Mouse (Mus musculus): ENCODE results near the gene Tusc2. TPM values are rescaled to one million over a fixed set of nuclear protein-coding genes. Genes with fewer than 3 reads are reported as not detected.

Gene Tusc2
- polyA plus RNA-seq, 1 experiment from 2014 or later = 52.7 TPM

DNA sequence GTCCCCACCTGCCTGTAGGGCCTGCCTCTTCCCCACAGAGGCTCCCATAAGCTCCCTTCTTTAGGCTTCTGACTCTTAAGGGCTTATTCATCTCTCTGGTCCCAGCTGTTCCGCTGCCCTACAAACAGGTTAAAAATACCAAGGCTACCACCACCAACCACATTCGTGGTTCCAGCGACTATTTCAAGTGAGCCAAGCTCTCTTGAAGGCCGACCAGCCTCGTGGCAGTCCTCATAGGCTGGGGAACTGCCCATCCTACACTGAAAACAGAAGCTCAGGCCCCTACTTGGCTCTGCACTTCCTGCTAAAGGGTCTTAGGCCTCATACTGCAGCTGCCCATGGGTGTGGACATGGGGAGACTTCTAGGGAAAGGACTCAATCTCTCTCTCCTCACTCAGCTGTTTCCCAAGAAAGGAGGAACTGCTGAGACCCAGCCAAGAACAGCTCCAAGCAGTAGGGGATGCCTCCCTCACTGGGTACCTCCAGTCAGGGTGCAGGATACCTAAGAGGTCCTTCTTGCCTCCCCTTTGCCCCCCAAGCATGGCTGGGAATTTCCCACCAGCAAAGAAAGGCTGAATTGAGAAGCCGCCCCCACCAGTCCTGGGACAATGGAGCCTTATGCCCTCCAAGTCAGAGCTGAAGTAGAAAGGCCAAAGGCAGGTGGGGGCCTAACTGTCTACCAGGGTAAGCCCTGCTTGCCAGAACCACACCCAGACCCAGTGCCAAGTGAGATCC lies 48.6 kb downstream of the Tusc2 start:
- Histone ChIP-seq H3K36me3 (peaks cover 32% of the 10 kb centered on the region), H3K9ac (peak overlapping the region; percentile 78), H3K27ac (peak overlapping the region; percentile 80), H3K4me1 (peaks cover 48% of the 10 kb centered on the region), H3K4me3 (peak overlapping the region; percentile 62), H3K9me3 (replicated peaks) (no peaks in the 10 kb centered on the region), H3K4me2 (peak overlapping the region; percentile 94), H3K27me3 (replicated peaks) (0 out of 2 replicates have a peak, but pooled peaks cover 12% of the 10 kb centered on the region)
- 35% methylated on average over 6 of the region's 6 CpGs for WGBS (ENCODE audit: insufficient replicate concordance)
- ATAC-seq = no peak

DNA sequence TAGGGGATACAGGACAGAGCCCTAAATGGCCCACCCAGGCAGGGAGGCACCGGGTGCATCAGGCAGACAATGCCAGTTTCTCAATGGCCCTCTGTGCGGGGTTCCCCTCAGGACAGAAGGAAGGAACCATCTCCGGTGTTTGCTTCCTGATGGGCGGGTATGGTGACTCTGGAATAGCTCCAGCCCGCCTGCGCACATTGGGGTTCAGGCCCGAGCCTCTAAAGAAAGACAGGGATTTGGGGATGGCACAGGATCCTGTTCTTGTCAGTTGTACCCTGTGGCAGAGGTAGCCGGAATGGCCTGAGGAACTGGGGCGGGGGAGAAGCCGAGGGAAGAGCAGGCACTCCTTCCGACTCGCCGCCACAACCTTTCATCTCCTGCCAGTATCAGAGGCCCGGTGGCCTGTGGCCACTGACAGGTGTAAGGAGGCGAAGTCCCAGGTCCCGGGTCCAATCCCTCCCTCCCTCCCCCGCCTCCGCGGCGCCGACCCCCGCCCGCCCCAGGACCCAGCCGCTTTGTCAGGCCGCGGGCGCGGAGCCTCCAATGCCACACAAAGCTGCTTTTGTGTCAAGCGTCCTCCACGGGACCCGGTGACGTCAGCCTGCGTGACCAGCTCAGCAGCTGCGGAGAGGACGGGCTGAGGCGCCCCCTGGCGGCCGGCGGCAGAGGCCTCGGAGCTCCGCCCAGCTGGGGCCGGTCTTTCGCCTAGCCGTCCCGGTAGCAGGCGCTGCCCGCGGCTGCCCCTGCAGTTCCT lies 49.3 kb downstream of the Tusc2 start:
- Histone ChIP-seq H3K36me3 (peaks cover 37% of the 10 kb centered on the region), H3K27ac (peak overlapping the region; percentile 80), H3K9me3 (replicated peaks) (no peaks in the 10 kb centered on the region), H3K4me3 (peak overlapping the region; percentile 62), H3K27me3 (replicated peaks) (0 out of 2 replicates have a peak, but pooled peaks cover 7% of the 10 kb centered on the region), H3K4me2 (peak overlapping the region; percentile 94), H3K9ac (peak overlapping the region; percentile 78), H3K4me1 (peaks cover 44% of the 10 kb centered on the region)
- 4% methylated on average over 47 of the region's 48 CpGs for WGBS (ENCODE audit: insufficient replicate concordance)
- peak; percentile 91 for ATAC-seq

DNA sequence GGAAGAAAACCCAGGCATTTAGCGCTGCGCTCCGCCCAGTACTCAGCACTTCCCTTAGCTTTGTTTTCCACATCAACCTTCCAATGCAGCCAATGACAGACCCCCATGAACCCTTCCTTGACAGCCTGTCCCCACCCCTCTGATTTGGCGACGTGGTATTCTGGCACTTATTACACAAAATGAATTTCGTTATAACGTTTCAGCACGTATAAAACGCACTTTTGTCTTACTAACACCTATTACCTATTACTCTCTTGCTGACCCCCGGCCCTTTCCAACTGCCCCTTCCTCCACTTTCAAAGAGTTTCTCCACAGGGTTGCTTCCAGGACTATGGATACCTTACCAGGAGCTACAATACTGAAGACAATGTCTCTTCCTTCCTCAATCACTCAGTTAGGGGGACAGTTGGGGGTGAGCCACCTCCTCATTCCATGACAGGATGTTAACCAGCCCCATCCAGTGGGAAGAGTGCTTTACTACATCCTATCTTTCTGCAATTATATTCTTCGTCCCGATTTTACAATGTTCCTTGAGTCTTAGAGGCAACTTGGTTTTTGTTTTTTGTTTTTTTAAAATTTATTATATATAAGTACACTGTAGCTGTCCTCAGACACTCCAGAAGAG lies 50.0 kb downstream of the Tusc2 start:
- Histone ChIP-seq H3K27ac (peak overlapping the region; percentile 80), H3K4me3 (peak overlapping the region; percentile 62), H3K27me3 (replicated peaks) (0 out of 2 replicates have a peak, but pooled peaks cover 7% of the 10 kb centered on the region), H3K4me1 (peaks cover 37% of the 10 kb centered on the region), H3K4me2 (peak overlapping the region; percentile 94), H3K36me3 (peaks cover 44% of the 10 kb centered on the region), H3K9me3 (replicated peaks) (no peaks in the 10 kb centered on the region), H3K9ac (peak overlapping the region; percentile 66)
- 11% methylated on average over 12 of the region's 12 CpGs for WGBS (ENCODE audit: insufficient replicate concordance)
- 0 out of 2 replicates have a peak, but pooled peaks have one; percentile 1 for ATAC-seq

DNA sequence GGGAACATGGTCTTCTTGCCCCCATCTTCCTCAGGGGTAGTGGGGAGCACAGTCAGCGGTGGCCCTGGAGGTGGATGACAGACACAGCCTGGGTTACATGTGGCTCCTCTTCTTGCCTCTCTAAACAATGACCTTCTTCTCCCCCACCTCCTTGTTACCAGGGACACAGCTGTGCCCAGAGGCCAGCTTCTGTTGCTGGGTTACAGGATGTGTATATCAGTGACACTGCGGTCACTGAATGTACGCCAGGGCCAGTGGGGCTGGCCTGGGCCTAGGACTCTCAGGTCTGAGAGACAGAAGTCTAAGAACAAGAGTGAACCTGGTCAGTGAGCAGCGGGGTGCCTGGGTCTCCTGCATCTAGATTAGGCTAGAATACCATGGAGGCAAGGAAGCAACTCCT lies 52.0 kb downstream of the Tusc2 start:
- no peak for ATAC-seq
- peaks cover 63% of the 10 kb centered on the region for H3K36me3 ChIP-seq
- H3K27ac ChIP-seq = no peak overlapping the region

More for the DNA sequence above, 52.0 kb downstream of the Tusc2 start:
- Histone ChIP-seq H3K9ac (no peak overlapping the region), H3K4me2 (no peak overlapping the region), H3K4me1 (peaks cover 43% of the 10 kb centered on the region), H3K27me3 (replicated peaks) (no peaks in the 10 kb centered on the region), H3K9me3 (replicated peaks) (no peaks in the 10 kb centered on the region), H3K4me3 (no peak overlapping the region)
- 86% methylated on average over 4 of the region's 4 CpGs for WGBS (ENCODE audit: insufficient replicate concordance)

Other genes with a start within 250 kb of the Tusc2 start
- gene Hemk1, start 224.9 kb upstream of the Tusc2 start, polyA plus RNA-seq (2016; fragmentation: Nextera tagmentation; extraction: Ambion mirVana) = 4.9 and 5.0 TPM in 2 replicates
- gene 6430571L13Rik, start 222.7 kb upstream of the Tusc2 start, polyA plus RNA-seq (2016; fragmentation: Nextera tagmentation; extraction: Ambion mirVana) = 0.06 and 0.10 TPM in 2 replicates
- gene Cacna2d2, start 163.6 kb upstream of the Tusc2 start, polyA plus RNA-seq (2016; fragmentation: Nextera tagmentation; extraction: Ambion mirVana) = 0.02 and 0.13 TPM in 2 replicates
- gene Tmem115, start 29.3 kb upstream of the Tusc2 start, polyA plus RNA-seq (2016; fragmentation: Nextera tagmentation; extraction: Ambion mirVana) = 25.9 and 26.4 TPM in 2 replicates
- gene Cyb561d2, start 21.1 kb upstream of the Tusc2 start, polyA plus RNA-seq (2016; fragmentation: Nextera tagmentation; extraction: Ambion mirVana) = 18.5 and 19.5 TPM in 2 replicates
- gene Nprl2, start 21.0 kb upstream of the Tusc2 start, polyA plus RNA-seq (2016; fragmentation: Nextera tagmentation; extraction: Ambion mirVana) = 15.3 and 16.0 TPM in 2 replicates
- not detected in 2 replicates for gene Zmynd10, start 16.0 kb upstream of the Tusc2 start, polyA plus RNA-seq (2016; fragmentation: Nextera tagmentation; extraction: Ambion mirVana)
- gene Rassf1, start 11.7 kb upstream of the Tusc2 start, polyA plus RNA-seq (2016; fragmentation: Nextera tagmentation; extraction: Ambion mirVana) = 22.2 and 24.8 TPM in 2 replicates
- 53.9 and 57.6 TPM in 2 replicates for gene Hyal2, start 4.7 kb downstream of the Tusc2 start, polyA plus RNA-seq (2016; fragmentation: Nextera tagmentation; extraction: Ambion mirVana)
- gene Hyal1, start 13.7 kb downstream of the Tusc2 start, polyA plus RNA-seq (2016; fragmentation: Nextera tagmentation; extraction: Ambion mirVana) = 3.6 and 3.9 TPM in 2 replicates
- gene Naa80, start 15.6 kb downstream of the Tusc2 start, polyA plus RNA-seq (2016; fragmentation: Nextera tagmentation; extraction: Ambion mirVana) = 12.5 and 12.9 TPM in 2 replicates
- gene Hyal3, start 17.6 kb downstream of the Tusc2 start, polyA plus RNA-seq (2016; fragmentation: Nextera tagmentation; extraction: Ambion mirVana) = 0.99 and 1.2 TPM in 2 replicates
- 171 TPM in 2 replicates for gene Ifrd2, start 24.4 kb downstream of the Tusc2 start, polyA plus RNA-seq (2016; fragmentation: Nextera tagmentation; extraction: Ambion mirVana)
- gene Sema3b, start 46.0 kb downstream of the Tusc2 start, polyA plus RNA-seq (2016; fragmentation: Nextera tagmentation; extraction: Ambion mirVana) = 0.35 and 0.52 TPM in 2 replicates
- 206 and 210 TPM in 2 replicates for gene Gnai2, start 72.1 kb downstream of the Tusc2 start, polyA plus RNA-seq (2016; fragmentation: Nextera tagmentation; extraction: Ambion mirVana)
- gene Slc38a3, start 106.3 kb downstream of the Tusc2 start, polyA plus RNA-seq (2016; fragmentation: Nextera tagmentation; extraction: Ambion mirVana) = 2.8 and 3.3 TPM in 2 replicates
- gene Gnat1, start 116.5 kb downstream of the Tusc2 start, polyA plus RNA-seq (2016; fragmentation: Nextera tagmentation; extraction: Ambion mirVana) = 1.9 and 2.4 TPM in 2 replicates
- gene Sema3f, start 147.2 kb downstream of the Tusc2 start, polyA plus RNA-seq (2016; fragmentation: Nextera tagmentation; extraction: Ambion mirVana) = 3.9 and 4.2 TPM in 2 replicates
- gene Rbm5, start 207.7 kb downstream of the Tusc2 start, polyA plus RNA-seq (2016; fragmentation: Nextera tagmentation; extraction: Ambion mirVana) = 84.3 and 88.6 TPM in 2 replicates

All from liver, embryonic 12.5 days (tissue).